Mouse (Mus musculus): ENCODE data around the gene Fam89b. TPM values are rescaled to one million over a fixed set of nuclear protein-coding genes. Genes with fewer than 3 reads are reported as not detected.
A peak's percentile ranks its signal among the peaks of the same experiment; 100 is the strongest.

The Fam89b gene
- polyA plus RNA-seq, 1 experiment from 2014 or later, result 184 TPM

DNA sequence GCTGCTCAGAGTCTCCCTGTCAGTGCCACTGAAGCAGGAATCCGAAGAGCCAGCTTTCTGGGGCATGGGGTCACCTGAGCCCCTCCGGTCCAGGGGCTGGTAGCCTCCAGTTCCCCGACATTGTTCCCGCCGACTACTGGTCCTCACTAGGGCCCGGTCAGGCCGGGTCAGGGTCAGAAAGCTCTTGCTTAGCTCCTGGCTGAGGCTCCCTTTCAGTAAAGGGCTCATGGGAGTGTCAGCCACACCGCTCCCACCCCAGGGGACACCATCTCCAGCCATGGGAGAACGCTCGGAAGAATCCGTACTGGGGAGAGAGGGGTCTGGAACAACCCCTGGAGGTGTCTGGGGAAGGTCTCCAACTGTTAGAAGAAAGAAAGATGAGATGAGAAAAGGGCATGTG lies 43.6 kb downstream of the Fam89b start:
- ATAC-seq (ENCODE audit: insufficient read depth, low FRiP score, low TSS enrichment), result no peak
- DNase-seq (ENCODE audit: low spot score), result no peak
- 94% methylated on average over 11 of the region's 11 CpGs for WGBS
- no peak overlapping the region for H3K4me2 ChIP-seq (ENCODE audit: low read depth)
- H3K27me3 ChIP-seq (ENCODE audit: control insufficient read depth, insufficient read depth, low read length), result no peaks in the 10 kb centered on the region
- no peak overlapping the region for H3K27ac ChIP-seq (ENCODE audit: low read depth, low read length)
- H3K4me1 ChIP-seq (ENCODE audit: control insufficient read depth, insufficient read depth, low read length), result peaks cover 18% of the 10 kb centered on the region
- H3K4me3 ChIP-seq (ENCODE audit: low read depth, low read length), result 0 out of 2 replicates have a peak overlapping the region, but pooled peaks have one; percentile 10
- no peak overlapping the region for H3K9ac ChIP-seq (ENCODE audit: low read length)
- peaks cover 29% of the 10 kb centered on the region for H3K36me3 ChIP-seq (ENCODE audit: control insufficient read depth, insufficient read depth, low read length)
- H3K9me3 ChIP-seq (ENCODE audit: control insufficient read depth, low read length), result no peaks in the 10 kb centered on the region

- ATAC-seq (ENCODE audit: insufficient read depth, low FRiP score, low TSS enrichment), result no peak
- 93% methylated on average over 19 of the region's 19 CpGs for WGBS
- H3K9ac ChIP-seq (ENCODE audit: low read length), result no peak overlapping the region
- H3K27me3 ChIP-seq (ENCODE audit: control insufficient read depth, insufficient read depth, low read length), result no peaks in the 10 kb centered on the region
- H3K9me3 ChIP-seq (ENCODE audit: control insufficient read depth, low read length), result no peaks in the 10 kb centered on the region
- no peak overlapping the region for H3K27ac ChIP-seq (ENCODE audit: low read depth, low read length)
- no peak overlapping the region for H3K4me2 ChIP-seq (ENCODE audit: low read depth)
- H3K4me1 ChIP-seq (ENCODE audit: control insufficient read depth, insufficient read depth, low read length), result peaks cover 14% of the 10 kb centered on the region
- H3K4me3 ChIP-seq (ENCODE audit: low read depth, low read length), result peak overlapping the region; percentile 10; the same call in 1 of the 2 replicates
- peaks cover 28% of the 10 kb centered on the region for H3K36me3 ChIP-seq (ENCODE audit: control insufficient read depth, insufficient read depth, low read length)
- DNase-seq (ENCODE audit: low spot score), result no peak
Measured at GRCm38 (mm10) chr19:5685431-5685830, 44.0 kb downstream of the Fam89b start.

DNA sequence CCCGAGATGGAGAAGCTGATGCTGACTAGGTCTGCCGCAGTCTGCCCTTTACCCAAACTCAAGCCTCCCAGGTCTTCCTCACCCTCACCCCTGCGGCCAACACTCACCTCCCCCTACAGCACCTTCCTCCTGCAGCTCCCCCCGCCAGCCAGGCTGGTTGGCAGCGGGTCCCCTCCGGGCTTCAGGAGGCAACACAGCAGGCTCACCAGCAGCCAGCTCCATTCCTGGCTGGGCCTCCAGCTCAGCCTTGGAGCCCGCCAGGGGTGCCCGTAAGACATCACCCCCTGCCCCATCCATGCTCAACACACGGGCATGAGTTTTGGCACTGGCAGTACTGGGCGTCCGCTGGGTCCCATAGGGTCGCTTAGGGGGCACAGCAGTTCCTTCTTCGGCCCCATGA lies 44.5 kb downstream of the Fam89b start:
- Histone ChIP-seq H3K27me3 (ENCODE audit: control insufficient read depth, insufficient read depth, low read length) (no peaks in the 10 kb centered on the region), H3K4me1 (ENCODE audit: control insufficient read depth, insufficient read depth, low read length) (peaks cover 9% of the 10 kb centered on the region), H3K9ac (ENCODE audit: low read length) (no peak overlapping the region), H3K36me3 (ENCODE audit: control insufficient read depth, insufficient read depth, low read length) (peaks cover 30% of the 10 kb centered on the region), H3K4me2 (ENCODE audit: low read depth) (no peak overlapping the region), H3K27ac (ENCODE audit: low read depth, low read length) (no peak overlapping the region), H3K4me3 (ENCODE audit: low read depth, low read length) (no peak overlapping the region), H3K9me3 (ENCODE audit: control insufficient read depth, low read length) (no peaks in the 10 kb centered on the region)
- ATAC-seq (ENCODE audit: insufficient read depth, low FRiP score, low TSS enrichment) (no peak), DNase-seq (ENCODE audit: low spot score) (no peak)
- WGBS, result 96% methylated on average over 13 of the region's 13 CpGs

- H3K36me3 ChIP-seq (ENCODE audit: control insufficient read depth, insufficient read depth, low read length), result peaks cover 38% of the 10 kb centered on the region
- H3K4me1 ChIP-seq (ENCODE audit: control insufficient read depth, insufficient read depth, low read length), result peaks cover 7% of the 10 kb centered on the region; the same call in 1 of the 2 replicates
- DNase-seq (ENCODE audit: low spot score), result no peak
- H3K4me3 ChIP-seq (ENCODE audit: low read depth, low read length), result no peak overlapping the region
- no peak for ATAC-seq (ENCODE audit: insufficient read depth, low FRiP score, low TSS enrichment)
- no peaks in the 10 kb centered on the region for H3K9me3 ChIP-seq (ENCODE audit: control insufficient read depth, low read length)
- H3K27ac ChIP-seq (ENCODE audit: low read depth, low read length), result no peak overlapping the region
- no peaks in the 10 kb centered on the region for H3K27me3 ChIP-seq (ENCODE audit: control insufficient read depth, insufficient read depth, low read length)
- H3K9ac ChIP-seq (ENCODE audit: low read length), result no peak overlapping the region
- 92% methylated on average over 12 of the region's 12 CpGs for WGBS
- H3K4me2 ChIP-seq (ENCODE audit: low read depth), result no peak overlapping the region
Measured at GRCm38 (mm10) chr19:5684236-5684635, 45.2 kb downstream of the Fam89b start.

DNA sequence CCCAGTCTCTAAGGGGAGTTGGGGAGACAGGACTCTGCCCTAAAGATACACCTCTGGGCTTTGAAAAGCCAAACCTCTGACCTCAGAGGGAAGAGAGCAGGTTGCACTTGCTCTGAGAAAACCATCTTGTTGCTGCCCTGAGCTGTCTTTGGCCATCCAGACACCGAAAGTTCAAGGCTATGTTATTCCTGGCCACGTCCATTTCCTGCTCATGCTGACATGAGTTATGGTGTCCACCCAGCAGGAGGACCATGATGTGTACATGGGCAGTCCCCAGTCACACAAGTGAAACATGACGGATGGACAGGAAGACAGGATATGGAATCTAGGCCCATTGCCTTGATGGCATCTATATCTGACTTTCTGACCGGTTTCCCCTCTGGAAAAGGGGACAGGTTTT lies 49.0 kb downstream of the Fam89b start:
- peaks cover 48% of the 10 kb centered on the region for H3K36me3 ChIP-seq (ENCODE audit: control insufficient read depth, insufficient read depth, low read length)
- WGBS, result 89% methylated on average over 4 of the region's 4 CpGs

More for the DNA sequence above, 49.0 kb downstream of the Fam89b start:
- ATAC-seq (ENCODE audit: insufficient read depth, low FRiP score, low TSS enrichment) (no peak), DNase-seq (ENCODE audit: low spot score) (no peak)
- Histone ChIP-seq H3K4me1 (ENCODE audit: control insufficient read depth, insufficient read depth, low read length) (no peaks in the 10 kb centered on the region), H3K4me2 (ENCODE audit: low read depth) (no peak overlapping the region), H3K27me3 (ENCODE audit: control insufficient read depth, insufficient read depth, low read length) (no peaks in the 10 kb centered on the region), H3K9me3 (ENCODE audit: control insufficient read depth, low read length) (no peaks in the 10 kb centered on the region), H3K4me3 (ENCODE audit: low read depth, low read length) (no peak overlapping the region), H3K27ac (ENCODE audit: low read depth, low read length) (no peak overlapping the region), H3K9ac (ENCODE audit: low read length) (no peak overlapping the region)

Small RNA genes within 50 kb of the gene (microRNA-seq; reads per million reads assigned to microRNA genes)
- not detected for gene Mir6987

Other genes starting within 250 kb of the Fam89b start
- 39.0 and 41.9 TPM in 2 replicates for gene Mus81, start 241.3 kb downstream of the Fam89b start, polyA plus RNA-seq (2014; fragmentation: Nextera tagmentation; extraction: Ambion mirVana)
- gene Cfl1, start 239.2 kb downstream of the Fam89b start, polyA plus RNA-seq (2014; fragmentation: Nextera tagmentation; extraction: Ambion mirVana), result 3,817 and 3,867 TPM in 2 replicates
- gene 1700020D05Rik, start 225.9 kb downstream of the Fam89b start, polyA plus RNA-seq (2014; fragmentation: Nextera tagmentation; extraction: Ambion mirVana), result 0.31 TPM in 1 of 2 replicates, not detected in the other
- 20.9 and 23.0 TPM in 2 replicates for gene Snx32, start 219.1 kb downstream of the Fam89b start, polyA plus RNA-seq (2014; fragmentation: Nextera tagmentation; extraction: Ambion mirVana)
- gene Ovol1, start 169.0 kb downstream of the Fam89b start, polyA plus RNA-seq (2014; fragmentation: Nextera tagmentation; extraction: Ambion mirVana), result 0.24 and 0.32 TPM in 2 replicates
- 2.3 and 2.6 TPM in 2 replicates for gene Ap5b1, start 161.6 kb downstream of the Fam89b start, polyA plus RNA-seq (2014; fragmentation: Nextera tagmentation; extraction: Ambion mirVana)
- gene Rnaseh2c, start 127.8 kb downstream of the Fam89b start, polyA plus RNA-seq (2014; fragmentation: Nextera tagmentation; extraction: Ambion mirVana), result 131 and 137 TPM in 2 replicates
- gene Kat5, start 119.4 kb downstream of the Fam89b start, polyA plus RNA-seq (2014; fragmentation: Nextera tagmentation; extraction: Ambion mirVana), result 36.3 and 36.5 TPM in 2 replicates
- gene Rela, start 92.2 kb downstream of the Fam89b start, polyA plus RNA-seq (2014; fragmentation: Nextera tagmentation; extraction: Ambion mirVana), result 32.5 and 34.4 TPM in 2 replicates
- gene Sipa1, start 65.9 kb downstream of the Fam89b start, polyA plus RNA-seq (2014; fragmentation: Nextera tagmentation; extraction: Ambion mirVana), result 17.0 and 19.3 TPM in 2 replicates
- 21.0 and 22.0 TPM in 2 replicates for gene Map3k11, start 40.9 kb downstream of the Fam89b start, polyA plus RNA-seq (2014; fragmentation: Nextera tagmentation; extraction: Ambion mirVana)
- gene Pcnx3, start 40.7 kb downstream of the Fam89b start, polyA plus RNA-seq (2014; fragmentation: Nextera tagmentation; extraction: Ambion mirVana), result 26.9 and 27.7 TPM in 2 replicates
- not detected in 2 replicates for gene Kcnk7, start 25.3 kb downstream of the Fam89b start, polyA plus RNA-seq (2014; fragmentation: Nextera tagmentation; extraction: Ambion mirVana)
- gene Ehbp1l1, start 3.3 kb downstream of the Fam89b start, polyA plus RNA-seq (2014; fragmentation: Nextera tagmentation; extraction: Ambion mirVana), result 5.1 and 6.8 TPM in 2 replicates
- gene Ltbp3, start 11.3 kb upstream of the Fam89b start, polyA plus RNA-seq (2014; fragmentation: Nextera tagmentation; extraction: Ambion mirVana), result 5.2 and 9.7 TPM in 2 replicates
- 63.9 and 67.4 TPM in 2 replicates for gene Scyl1, start 41.8 kb upstream of the Fam89b start, polyA plus RNA-seq (2014; fragmentation: Nextera tagmentation; extraction: Ambion mirVana)
- 19.9 and 20.7 TPM in 2 replicates for gene Frmd8, start 145.6 kb upstream of the Fam89b start, polyA plus RNA-seq (2014; fragmentation: Nextera tagmentation; extraction: Ambion mirVana)
- gene Slc25a45, start 148.2 kb upstream of the Fam89b start, polyA plus RNA-seq (2014; fragmentation: Nextera tagmentation; extraction: Ambion mirVana), result 0.74 and 1.7 TPM in 2 replicates
- 5.7 and 6.6 TPM in 2 replicates for gene Tigd3, start 164.5 kb upstream of the Fam89b start, polyA plus RNA-seq (2014; fragmentation: Nextera tagmentation; extraction: Ambion mirVana)
- 195 and 225 TPM in 2 replicates for gene Dpf2, start 183.4 kb upstream of the Fam89b start, polyA plus RNA-seq (2014; fragmentation: Nextera tagmentation; extraction: Ambion mirVana)
- 3.9 and 4.0 TPM in 2 replicates for gene Cdc42ep2, start 195.2 kb upstream of the Fam89b start, polyA plus RNA-seq (2014; fragmentation: Nextera tagmentation; extraction: Ambion mirVana)
- gene Pola2, start 234.5 kb upstream of the Fam89b start, polyA plus RNA-seq (2014; fragmentation: Nextera tagmentation; extraction: Ambion mirVana), result 75.2 and 79.9 TPM in 2 replicates